Mouse (Mus musculus) spleen, adult 2 months (tissue): ENCODE results near the gene Ice1.

Experiments used
- CTCF ChIP-seq: fragments of 200-500 bp; IDR thresholded peaks from 2 replicates; pipeline ENCODE4 v1.5.1; 2011; ENCODE audit warnings: mild to moderate bottlenecking, inconsistent platforms; ENCODE audit not compliant: insufficient read depth, insufficient read length, insufficient replicate concordance; ENCODE audit errors: extremely low read depth
- POLR2A ChIP-seq: fragments of 200-500 bp; IDR thresholded peaks from 2 replicates; pipeline ENCODE4 v1.6.1; 2011; ENCODE audit warnings: low read depth, low read length, inconsistent platforms

DNA sequence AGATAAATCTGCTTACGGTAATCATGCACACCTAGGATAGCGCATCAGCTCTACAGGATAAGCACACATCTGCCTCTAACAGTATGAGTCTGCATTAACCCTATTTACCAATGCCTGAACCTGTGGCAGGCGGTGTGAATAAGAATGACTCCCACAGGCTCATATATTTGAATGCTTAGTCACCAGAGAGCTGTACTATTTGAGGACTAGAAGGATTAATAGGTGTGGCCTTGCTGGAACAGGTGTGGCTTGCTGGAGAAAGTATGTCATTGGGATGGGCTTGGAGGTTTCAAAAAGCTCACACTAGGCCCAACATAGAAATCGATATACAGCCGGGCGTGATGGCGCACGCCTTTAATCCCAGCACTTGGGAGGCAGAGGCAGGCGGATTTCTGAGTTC, 15.9 kb downstream of the Ice1 start:
- TF ChIP-seq CTCF (no peak), POLR2A (no peak)
